ENCODE assay signal across 16 mouse cellular contexts in the genomic region with DNA sequence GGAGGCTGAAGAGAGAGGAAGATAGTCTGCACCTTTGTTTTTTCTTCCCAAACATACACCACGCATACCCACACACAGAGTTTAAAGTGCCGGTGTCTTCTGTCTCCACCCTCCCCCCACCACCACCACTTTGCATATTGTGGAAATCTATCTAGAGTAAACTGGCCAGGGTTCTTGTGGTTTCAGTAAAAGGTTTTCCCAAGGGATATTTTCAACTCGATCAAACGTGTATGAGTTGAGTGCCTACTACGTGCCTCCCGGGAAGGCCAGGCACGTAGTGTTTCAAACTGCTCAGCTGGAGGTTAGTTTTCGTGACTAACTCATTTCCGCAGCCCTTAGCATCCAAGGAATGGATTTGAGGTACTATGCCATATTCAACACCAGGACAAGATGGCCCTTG.
"Had no signal": no experiment of that assay in that cellular context is flagged by ENCODE, and none has a peak within 500 bp of the region (broad histone marks: within the 10 kb centered on the region; RNA-seq: fewer than 3 reads in every experiment).

No protein-coding gene starts in this region.

- H3K9ac ChIP-seq: lung, embryonic 14.5 days; midbrain, embryonic 12.5 days; neural tube, embryonic 13.5 days; neural tube, embryonic 15.5 days; stomach, embryonic 15.5 days had no signal

- H3K4me3 ChIP-seq: midbrain, embryonic 10.5 days; midbrain, embryonic 12.5 days; myocyte; neural tube, embryonic 13.5 days; neural tube, embryonic 15.5 days; stomach, embryonic 15.5 days had no signal

- H3K27me3 ChIP-seq: midbrain, embryonic 12.5 days; neural tube, embryonic 13.5 days; neural tube, embryonic 15.5 days; stomach, embryonic 15.5 days had no signal

- H3K4me2 ChIP-seq: lung, embryonic 14.5 days; midbrain, embryonic 12.5 days; neural tube, embryonic 13.5 days; neural tube, embryonic 15.5 days; stomach, embryonic 15.5 days had no signal

- H3K27ac ChIP-seq: midbrain, embryonic 10.5 days; midbrain, embryonic 12.5 days; neural tube, embryonic 13.5 days; neural tube, embryonic 15.5 days; stomach, embryonic 15.5 days; stomach, postnatal 0 days had no signal

- DNase-seq: lung, embryonic 14.5 days; lung, postnatal 10 days; lung, postnatal 4 days; midbrain, embryonic 14.5 days; right cerebral cortex, postnatal 14 days; thymus, adult 2 months; thymus, postnatal 25 days; thymus, postnatal 4 days had no signal

- H3K4me1 ChIP-seq: midbrain, embryonic 10.5 days; midbrain, embryonic 12.5 days; neural tube, embryonic 13.5 days; neural tube, embryonic 15.5 days; stomach, embryonic 15.5 days had no signal

- ATAC-seq: midbrain, embryonic 16.5 days had no signal

- H3K9me3 ChIP-seq: stomach, embryonic 15.5 days had no signal
